Mouse (Mus musculus): ENCODE measurements around the gene Irgm1. TPM values are rescaled to one million over a fixed set of nuclear protein-coding genes. Genes with fewer than 3 reads are reported as not detected.

Irgm1 gene
- polyA plus RNA-seq, 1 experiment = 20.1 TPM

- H3K9ac ChIP-seq (ENCODE audit: low read depth, poor library complexity, severe bottlenecking) = peak overlapping the region; percentile 35
- TF ChIP-seq EP300 (IDR thresholded peaks at IDR 0.05; ENCODE audit: insufficient read depth, low read depth, low read length) (no peak), CTCF (IDR thresholded peaks at IDR 0.05; ENCODE audit: low read depth, low read length) (no peak), POLR2A (IDR thresholded peaks at IDR 0.05; ENCODE audit: insufficient read depth, low read length) (no peak)
- peak overlapping the region; percentile 51 for H3K27ac ChIP-seq (ENCODE audit: insufficient read depth, low read length)
These were observed 53.7 kb downstream of the Irgm1 start for GRCm38 (mm10) chr11:48817794-48818193.

GRCm38 (mm10) chr11:48816800-48817665 is 54.5 kb downstream of the Irgm1 start, which contains the start of gene Trim41:
Gene Trim41 (minus strand): TSS chr11:48817353.
- Histone ChIP-seq H3K27ac (ENCODE audit: insufficient read depth, low read length) (peak within 1 kb of the TSS; percentile 51), H3K9ac (ENCODE audit: low read depth, poor library complexity, severe bottlenecking) (peak within 1 kb of the TSS; percentile 35), H3K27me3 (ENCODE audit: control insufficient read depth, insufficient read depth, low read length, poor library complexity, severe bottlenecking) (no peaks in the 10 kb centered on the region), H3K4me1 (ENCODE audit: control insufficient read depth, insufficient read depth, low read length) (peaks cover 2% of the 10 kb centered on the region), H3K9me3 (replicated peaks; ENCODE audit: control insufficient read depth, insufficient read depth, low read length, poor library complexity, severe bottlenecking) (no peaks in the 10 kb centered on the region), H3K4me3 (ENCODE audit: low read depth, low read length) (peak within 1 kb of the TSS; percentile 98), H3K36me3 (ENCODE audit: control insufficient read depth, insufficient read depth, low read length, poor library complexity, severe bottlenecking) (peaks cover 18% of the 10 kb centered on the region)
- TF ChIP-seq POLR2A (IDR thresholded peaks at IDR 0.05; ENCODE audit: insufficient read depth, low read length) (peak; percentile 72), EP300 (IDR thresholded peaks at IDR 0.05; ENCODE audit: insufficient read depth, low read depth, low read length) (0 out of 2 replicates have a peak, but pooled peaks have one; percentile 7), CTCF (IDR thresholded peaks at IDR 0.05; ENCODE audit: low read depth, low read length) (no peak)

More at GRCm38 (mm10) chr11:48817794-48818193, 53.7 kb downstream of the Irgm1 start:
- Histone ChIP-seq H3K36me3 (ENCODE audit: control insufficient read depth, insufficient read depth, low read length, poor library complexity, severe bottlenecking) (peaks cover 11% of the 10 kb centered on the region), H3K4me1 (ENCODE audit: control insufficient read depth, insufficient read depth, low read length) (peaks cover 2% of the 10 kb centered on the region), H3K27me3 (ENCODE audit: control insufficient read depth, insufficient read depth, low read length, poor library complexity, severe bottlenecking) (no peaks in the 10 kb centered on the region), H3K9me3 (replicated peaks; ENCODE audit: control insufficient read depth, insufficient read depth, low read length, poor library complexity, severe bottlenecking) (no peaks in the 10 kb centered on the region), H3K4me3 (ENCODE audit: low read depth, low read length) (peak overlapping the region; percentile 83)

GRCm38 (mm10) chr11:48816281-48816781 is 55.2 kb downstream of the Irgm1 start:
- Histone ChIP-seq H3K9me3 (replicated peaks; ENCODE audit: control insufficient read depth, insufficient read depth, low read length, poor library complexity, severe bottlenecking) (no peaks in the 10 kb centered on the region), H3K4me1 (ENCODE audit: control insufficient read depth, insufficient read depth, low read length) (peaks cover 2% of the 10 kb centered on the region), H3K36me3 (ENCODE audit: control insufficient read depth, insufficient read depth, low read length, poor library complexity, severe bottlenecking) (peaks cover 25% of the 10 kb centered on the region), H3K27me3 (ENCODE audit: control insufficient read depth, insufficient read depth, low read length, poor library complexity, severe bottlenecking) (no peaks in the 10 kb centered on the region), H3K4me3 (ENCODE audit: low read depth, low read length) (peak overlapping the region; percentile 98), H3K9ac (ENCODE audit: low read depth, poor library complexity, severe bottlenecking) (peak overlapping the region; percentile 35), H3K27ac (ENCODE audit: insufficient read depth, low read length) (no peak overlapping the region)
- TF ChIP-seq EP300 (IDR thresholded peaks at IDR 0.05; ENCODE audit: insufficient read depth, low read depth, low read length) (no peak), CTCF (IDR thresholded peaks at IDR 0.05; ENCODE audit: low read depth, low read length) (no peak), POLR2A (IDR thresholded peaks at IDR 0.05; ENCODE audit: insufficient read depth, low read length) (no peak)

GRCm38 (mm10) chr11:48815851-48816250 is 55.6 kb downstream of the Irgm1 start:
- peak overlapping the region; percentile 98 for H3K4me3 ChIP-seq (ENCODE audit: low read depth, low read length)
- H3K4me1 ChIP-seq (ENCODE audit: control insufficient read depth, insufficient read depth, low read length) = no peaks in the 10 kb centered on the region
- H3K9ac ChIP-seq (ENCODE audit: low read depth, poor library complexity, severe bottlenecking) = peak overlapping the region; percentile 35
- H3K9me3 ChIP-seq (replicated peaks; ENCODE audit: control insufficient read depth, insufficient read depth, low read length, poor library complexity, severe bottlenecking) = no peaks in the 10 kb centered on the region
- TF ChIP-seq EP300 (IDR thresholded peaks at IDR 0.05; ENCODE audit: insufficient read depth, low read depth, low read length) = no peak
- no peak for TF ChIP-seq CTCF (IDR thresholded peaks at IDR 0.05; ENCODE audit: low read depth, low read length)
- no peak for TF ChIP-seq POLR2A (IDR thresholded peaks at IDR 0.05; ENCODE audit: insufficient read depth, low read length)
- no peaks in the 10 kb centered on the region for H3K27me3 ChIP-seq (ENCODE audit: control insufficient read depth, insufficient read depth, low read length, poor library complexity, severe bottlenecking)
- peaks cover 28% of the 10 kb centered on the region for H3K36me3 ChIP-seq (ENCODE audit: control insufficient read depth, insufficient read depth, low read length, poor library complexity, severe bottlenecking)
- no peak overlapping the region for H3K27ac ChIP-seq (ENCODE audit: insufficient read depth, low read length)

GRCm38 (mm10) chr11:48813782-48814181 is 57.7 kb downstream of the Irgm1 start:
- no peak for TF ChIP-seq POLR2A (IDR thresholded peaks at IDR 0.05; ENCODE audit: insufficient read depth, low read length)
- TF ChIP-seq CTCF (IDR thresholded peaks at IDR 0.05; ENCODE audit: low read depth, low read length) = no peak
- no peak for TF ChIP-seq EP300 (IDR thresholded peaks at IDR 0.05; ENCODE audit: insufficient read depth, low read depth, low read length)
- Histone ChIP-seq H3K36me3 (ENCODE audit: control insufficient read depth, insufficient read depth, low read length, poor library complexity, severe bottlenecking) (peaks cover 40% of the 10 kb centered on the region), H3K9ac (ENCODE audit: low read depth, poor library complexity, severe bottlenecking) (no peak overlapping the region), H3K27me3 (ENCODE audit: control insufficient read depth, insufficient read depth, low read length, poor library complexity, severe bottlenecking) (no peaks in the 10 kb centered on the region), H3K4me1 (ENCODE audit: control insufficient read depth, insufficient read depth, low read length) (no peaks in the 10 kb centered on the region), H3K27ac (ENCODE audit: insufficient read depth, low read length) (no peak overlapping the region), H3K4me3 (ENCODE audit: low read depth, low read length) (no peak overlapping the region), H3K9me3 (replicated peaks; ENCODE audit: control insufficient read depth, insufficient read depth, low read length, poor library complexity, severe bottlenecking) (no peaks in the 10 kb centered on the region)

Other genes with a start within 250 kb of the Irgm1 start
- 2,044 and 2,161 TPM in 2 replicates for gene Rack1, start 71.4 kb downstream of the Irgm1 start, polyA plus RNA-seq (2011; ENCODE audit: insufficient read depth, insufficient read length, low read depth, missing spikeins)
- gene Trim41, start 54.3 kb downstream of the Irgm1 start, polyA plus RNA-seq (2011; ENCODE audit: insufficient read depth, insufficient read length, low read depth, missing spikeins) = 29.6 and 32.2 TPM in 2 replicates
- gene Trim7, start 45.5 kb downstream of the Irgm1 start, polyA plus RNA-seq (2011; ENCODE audit: insufficient read depth, insufficient read length, low read depth, missing spikeins) = 8.1 and 8.7 TPM in 2 replicates
- 88.5 and 95.4 TPM in 2 replicates for gene Gm12184, start 45.0 kb downstream of the Irgm1 start, polyA plus RNA-seq (2011; ENCODE audit: insufficient read depth, insufficient read length, low read depth, missing spikeins)
- 0.27 TPM in 1 of 2 replicates, not detected in the other for gene Gm5431, start 30.5 kb upstream of the Irgm1 start, polyA plus RNA-seq (2011; ENCODE audit: insufficient read depth, insufficient read length, low read depth, missing spikeins)
- 4.0 and 5.7 TPM in 2 replicates for gene Psme2b, start 74.5 kb upstream of the Irgm1 start, polyA plus RNA-seq (2011; ENCODE audit: insufficient read depth, insufficient read length, low read depth, missing spikeins)
- gene Olfr56, start 107.2 kb upstream of the Irgm1 start, polyA plus RNA-seq (2011; ENCODE audit: insufficient read depth, insufficient read length, low read depth, missing spikeins) = not detected in 2 replicates
- not detected in 2 replicates for gene 9930111J21Rik1, start 107.7 kb upstream of the Irgm1 start, polyA plus RNA-seq (2011; ENCODE audit: insufficient read depth, insufficient read length, low read depth, missing spikeins)
- not detected in 2 replicates for gene Gm12185, start 120.5 kb upstream of the Irgm1 start, polyA plus RNA-seq (2011; ENCODE audit: insufficient read depth, insufficient read length, low read depth, missing spikeins)
- gene Tgtp1, start 122.5 kb upstream of the Irgm1 start, polyA plus RNA-seq (2011; ENCODE audit: insufficient read depth, insufficient read length, low read depth, missing spikeins) = 1.6 and 1.9 TPM in 2 replicates
- gene 9930111J21Rik2, start 179.6 kb upstream of the Irgm1 start, polyA plus RNA-seq (2011; ENCODE audit: insufficient read depth, insufficient read length, low read depth, missing spikeins) = 0.21 and 0.31 TPM in 2 replicates
- gene Tgtp2, start 192.5 kb upstream of the Irgm1 start, polyA plus RNA-seq (2011; ENCODE audit: insufficient read depth, insufficient read length, low read depth, missing spikeins) = not detected in 2 replicates
- not detected in 2 replicates for gene Ifi47, start 204.9 kb upstream of the Irgm1 start, polyA plus RNA-seq (2011; ENCODE audit: insufficient read depth, insufficient read length, low read depth, missing spikeins)
- gene Olfr1396, start 243.2 kb upstream of the Irgm1 start, polyA plus RNA-seq (2011; ENCODE audit: insufficient read depth, insufficient read length, low read depth, missing spikeins) = not detected in 2 replicates

All from ES-Bruce4 (cell line).